Mouse (Mus musculus) CD4-positive naive resting alpha-beta T cell, adult 57 days (primary cell): Measurements from ENCODE around the gene Kmt5c. TPM values are rescaled to one million over a fixed set of nuclear protein-coding genes. Genes with fewer than 3 reads are reported as not detected.

Source experiments
- total RNA-seq: library from RNA; stranded (reverse); gene quantifications from one replicate; pipeline ENCODE4 v1.2.4, GENCODE M21; 2023

Kmt5c gene
- 70.4 TPM for total RNA-seq

DNA sequence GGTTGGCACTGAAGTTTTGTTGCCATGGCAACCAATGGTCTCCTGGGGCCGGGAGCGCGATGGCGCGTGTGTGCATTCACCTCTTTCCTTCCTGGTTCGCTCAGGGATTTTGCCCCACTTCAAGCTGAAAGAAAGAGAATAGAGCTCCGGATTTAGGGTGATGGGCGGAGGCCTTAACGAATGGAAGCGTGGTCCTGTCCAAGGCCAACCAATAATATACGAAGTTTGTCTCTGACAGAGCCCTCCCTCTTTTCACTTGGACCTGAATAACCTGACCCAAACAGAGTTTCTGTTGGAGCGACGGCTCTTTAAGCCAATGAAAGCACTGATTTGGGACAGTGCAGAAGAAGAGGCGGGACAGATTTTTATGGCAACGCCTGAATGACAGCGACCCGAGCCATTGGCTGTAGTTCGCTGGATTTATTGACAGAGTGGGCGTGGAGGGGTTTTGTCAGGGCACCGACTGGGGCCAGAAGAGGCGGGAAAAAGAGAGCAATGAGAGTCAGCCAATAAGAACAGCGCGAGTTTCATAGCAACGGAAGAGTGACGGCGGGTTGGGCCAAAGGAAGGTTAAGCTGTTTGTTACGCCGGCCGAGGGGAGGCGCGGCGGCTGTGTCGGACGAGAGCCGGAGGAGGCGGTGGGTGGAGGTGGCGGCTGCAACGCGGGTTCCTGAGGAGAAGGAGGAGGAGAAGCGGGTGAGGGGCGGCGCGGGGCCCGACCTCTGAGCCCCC lies at the start of gene Kmt5c:
Gene Kmt5c, plus strand, starts transcription at position 572 of the 732 bp plus-strand sequence.

DNA sequence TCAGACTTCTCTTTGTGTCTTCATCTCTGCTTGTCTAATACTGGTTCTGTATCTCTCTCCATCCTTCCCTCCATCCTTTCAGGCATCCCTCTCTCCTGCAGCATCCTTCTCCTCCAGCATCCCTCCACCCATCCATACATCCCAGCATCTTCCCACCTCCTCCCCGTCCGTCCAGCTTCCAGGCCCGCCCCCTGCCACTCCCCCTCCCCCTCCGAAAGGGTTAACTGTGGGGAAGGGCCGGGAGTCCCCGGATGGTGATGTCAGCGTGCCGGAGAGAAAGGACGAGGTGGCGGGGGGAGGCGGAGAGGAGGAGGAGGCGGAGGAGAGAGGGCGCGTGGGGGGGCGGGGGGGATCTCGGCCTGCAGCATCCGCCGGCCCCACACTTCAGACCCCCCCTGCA lies 49.5 kb upstream of the Kmt5c start, which contains the start of gene Brsk1:
Gene Brsk1, plus strand, starts transcription at position 218 of the 400 bp plus-strand sequence.

GRCm38 (mm10) chr7:4725169-4725568 lies 14.7 kb upstream of the Kmt5c start, which contains the start of gene Tmem150b:
Gene Tmem150b (minus strand): TSS chr7:4725249.

GRCm38 (mm10) chr7:4752821-4753570 lies 13.1 kb downstream of the Kmt5c start, which contains the start of gene Cox6b2:
Gene Cox6b2 (minus strand): TSS chr7:4753094.

GRCm38 (mm10) chr7:4771202-4771601 lies 31.3 kb downstream of the Kmt5c start, which contains the start of gene Fam71e2:
Gene Fam71e2 (minus strand): TSS chr7:4771302.

DNA sequence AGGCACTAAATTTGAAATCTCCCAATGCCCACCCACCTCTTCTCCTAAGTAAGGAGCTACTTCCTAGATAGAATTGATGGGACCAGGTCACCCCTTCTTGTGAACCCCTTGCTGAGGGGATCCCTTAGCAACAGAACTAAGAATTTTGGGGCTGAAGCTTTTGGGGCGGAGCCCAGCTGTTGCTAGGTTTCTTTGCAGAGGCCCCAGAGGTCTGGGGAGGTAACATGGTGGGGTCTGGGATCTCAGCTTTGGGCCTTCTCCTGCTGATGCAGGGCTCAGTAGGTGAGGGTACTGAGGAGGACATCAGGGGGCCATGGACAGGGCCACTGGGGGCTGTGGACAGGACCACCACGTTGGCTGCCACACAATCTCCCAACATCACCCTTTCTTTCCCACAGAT lies 42.8 kb downstream of the Kmt5c start, which contains the start of the genes Il11 and Tmem190:
Gene Il11, minus strand, starts transcription at position 101 of the 400 bp plus-strand sequence.
Gene Tmem190, plus strand, starts transcription at position 179 of the 400 bp plus-strand sequence.

DNA sequence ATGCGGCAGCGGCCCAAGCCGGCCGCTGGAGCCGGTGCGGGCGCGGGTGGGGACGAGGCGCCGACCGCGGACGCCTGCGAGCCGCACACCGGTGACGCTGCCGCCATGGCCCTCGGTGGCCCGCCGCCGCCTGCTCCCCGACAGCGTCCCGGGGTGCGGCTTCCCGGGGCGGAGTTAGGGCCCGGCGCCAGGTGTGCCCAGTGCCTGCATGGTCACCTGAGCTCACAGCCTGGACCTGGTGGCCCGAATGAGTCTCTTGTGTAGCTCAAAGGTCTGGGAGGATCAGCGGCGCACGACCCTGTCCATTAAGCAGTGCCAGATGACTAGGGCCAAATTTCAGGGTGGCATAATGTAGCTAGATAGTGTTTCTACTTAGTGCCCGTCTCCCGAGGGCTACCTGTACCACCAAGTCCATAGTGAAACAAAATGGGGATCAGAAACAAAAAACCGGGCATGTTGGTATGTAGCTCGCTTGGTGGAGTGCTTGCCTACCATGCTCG lies 49.6 kb downstream of the Kmt5c start, which contains the start of gene Tmem238:
Gene Tmem238, minus strand, starts transcription at position 221 of the 500 bp plus-strand sequence.

DNA sequence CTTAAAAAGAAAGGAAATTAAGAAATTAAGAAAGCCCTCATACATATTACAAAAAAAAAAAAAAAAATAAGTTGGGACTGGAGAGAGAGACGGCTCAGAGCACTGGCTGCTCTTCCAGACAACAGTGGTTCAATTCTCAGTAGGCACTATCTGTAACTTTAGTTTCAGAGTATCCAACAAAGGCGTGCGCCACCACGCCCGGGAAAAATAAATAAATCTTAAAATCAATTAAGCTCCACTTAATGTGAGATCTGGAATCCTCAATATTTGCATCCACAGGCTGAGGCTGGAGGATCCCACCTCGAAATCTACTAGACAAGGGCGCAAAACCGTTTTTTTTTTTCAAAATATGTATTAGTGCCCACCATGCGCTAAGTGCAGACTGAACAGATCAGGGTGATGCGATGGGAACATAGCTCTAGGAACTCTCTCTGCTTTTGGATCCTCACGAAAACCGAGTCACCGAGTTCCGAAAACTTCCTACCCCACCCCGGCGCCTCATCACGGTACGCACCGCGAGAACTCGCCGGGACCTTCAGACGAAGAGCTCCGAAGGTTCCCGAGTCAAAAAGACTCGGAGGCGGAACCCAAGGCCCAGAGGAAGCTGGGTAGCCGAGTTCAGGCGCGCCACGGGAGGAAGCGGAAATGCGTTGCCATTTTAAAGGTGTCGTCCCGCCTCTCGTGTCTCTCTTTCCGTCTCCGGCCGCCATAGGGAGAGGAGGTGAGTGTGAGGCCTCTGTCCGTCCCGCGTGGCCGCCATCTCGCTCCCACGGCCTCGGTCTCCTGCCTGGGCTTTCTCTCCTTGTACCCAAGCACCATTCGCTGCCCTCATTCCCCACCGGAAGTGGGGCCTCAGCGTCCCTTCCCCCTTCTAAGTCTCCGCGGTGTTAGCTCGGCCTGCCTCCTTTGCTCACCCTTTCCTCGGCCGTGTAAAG lies 52.6 kb downstream of the Kmt5c start, which contains the start of gene Rpl28:
Gene Rpl28, plus strand, starts transcription at position 597 of the 935 bp plus-strand sequence.

Other genes with a start within 250 kb of the Kmt5c start
- 279 TPM for gene Ppp1r12c, start 238.4 kb upstream of the Kmt5c start, total RNA-seq
- 5.2 TPM for gene Tnnt1, start 223.7 kb upstream of the Kmt5c start, total RNA-seq
- not detected for gene Tnni3, start 215.9 kb upstream of the Kmt5c start, total RNA-seq
- not detected for gene Dnaaf3, start 207.7 kb upstream of the Kmt5c start, total RNA-seq
- not detected for gene Syt5, start 192.6 kb upstream of the Kmt5c start, total RNA-seq
- 0.33 TPM for gene Ptprh, start 136.1 kb upstream of the Kmt5c start, total RNA-seq
- gene Tmem86b, start 108.7 kb upstream of the Kmt5c start, total RNA-seq: 59.6 TPM
- gene Ppp6r1, start 81.1 kb upstream of the Kmt5c start, total RNA-seq: 282 TPM
- 76.6 TPM for gene Hspbp1, start 55.0 kb upstream of the Kmt5c start, total RNA-seq
- gene Brsk1, start 49.5 kb upstream of the Kmt5c start, total RNA-seq: not detected
- not detected for gene Tmem150b, start 14.9 kb upstream of the Kmt5c start, total RNA-seq
- gene Cox6b2, start 13.0 kb downstream of the Kmt5c start, total RNA-seq: 4.6 TPM
- gene Fam71e2, start 31.2 kb downstream of the Kmt5c start, total RNA-seq: not detected
- gene Il11, start 42.7 kb downstream of the Kmt5c start, total RNA-seq: not detected
- not detected for gene Tmem190, start 42.8 kb downstream of the Kmt5c start, total RNA-seq
- 2.7 TPM for gene Tmem238, start 49.5 kb downstream of the Kmt5c start, total RNA-seq
- 2,201 TPM for gene Rpl28, start 52.8 kb downstream of the Kmt5c start, total RNA-seq
- 163 TPM for gene Ube2s, start 72.5 kb downstream of the Kmt5c start, total RNA-seq
- 2.3 TPM for gene Shisa7, start 104.6 kb downstream of the Kmt5c start, total RNA-seq
- 9.7 TPM for gene Isoc2b, start 130.1 kb downstream of the Kmt5c start, total RNA-seq
- 13.4 TPM for gene Isoc2a, start 137.0 kb downstream of the Kmt5c start, total RNA-seq
- gene Gm36210, start 166.4 kb downstream of the Kmt5c start, total RNA-seq: not detected
- 35.2 TPM for gene Zfp628, start 175.1 kb downstream of the Kmt5c start, total RNA-seq
- 13.9 TPM for gene Nat14, start 181.9 kb downstream of the Kmt5c start, total RNA-seq
- gene Ssc5d, start 185.7 kb downstream of the Kmt5c start, total RNA-seq: 0.47 TPM
- gene Sbk2, start 224.3 kb downstream of the Kmt5c start, total RNA-seq: not detected
- not detected for gene Sbk3, start 231.1 kb downstream of the Kmt5c start, total RNA-seq